Mouse (Mus musculus): ENCODE data around the gene Plekha5.

The Plekha5 gene

DNA sequence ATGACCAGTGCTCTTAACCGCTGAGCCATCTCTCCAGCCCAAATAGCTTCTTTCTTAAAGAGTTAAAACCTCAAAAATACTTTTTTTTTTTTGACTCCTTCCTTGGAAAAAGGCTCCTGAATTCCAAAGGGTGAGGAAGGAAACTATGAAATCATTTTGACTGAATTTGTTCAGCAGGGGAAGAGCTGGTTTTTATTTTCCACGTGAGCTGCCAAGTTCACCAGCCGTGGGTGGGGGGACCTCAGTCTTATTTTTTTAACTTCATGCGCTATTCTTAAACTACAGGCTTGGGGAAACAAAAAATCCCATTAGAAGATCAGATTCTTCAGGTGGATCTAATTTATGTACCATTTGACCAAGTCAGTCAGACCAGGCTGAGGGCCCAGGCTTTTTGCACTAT lies 187.4 kb downstream of the Plekha5 start:
- DNase-seq (ENCODE audit: low read depth, low spot score), result no peak

DNA sequence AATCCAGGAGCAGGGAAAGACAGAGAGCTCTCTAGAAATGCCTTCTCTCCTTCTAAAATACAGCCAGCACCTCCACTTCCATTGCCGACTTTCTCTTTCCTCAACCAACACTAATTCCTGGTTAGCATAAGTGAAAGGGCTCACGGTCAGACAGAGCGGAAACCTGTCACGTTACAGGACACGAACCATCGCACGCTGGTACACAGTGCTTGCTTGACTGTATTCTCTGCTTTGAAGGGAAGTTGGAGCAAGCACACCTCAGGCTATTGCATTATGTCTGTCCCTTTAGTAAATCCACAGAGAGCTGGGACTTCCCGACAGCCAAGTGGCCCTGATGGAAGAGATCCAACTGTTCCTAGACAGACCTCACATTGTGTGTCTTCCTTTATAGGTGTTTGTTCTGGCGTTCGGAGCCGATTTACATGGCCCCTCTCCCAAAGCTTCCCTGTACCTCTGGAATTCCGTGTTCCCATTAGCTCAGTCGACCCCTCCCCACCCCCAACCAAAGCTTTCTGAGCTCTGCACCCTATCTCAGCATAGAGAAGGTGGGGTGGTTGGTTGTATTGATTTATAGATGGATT lies 188.1 kb downstream of the Plekha5 start:
- DNase-seq (ENCODE audit: low read depth, low spot score), result no peak

DNA sequence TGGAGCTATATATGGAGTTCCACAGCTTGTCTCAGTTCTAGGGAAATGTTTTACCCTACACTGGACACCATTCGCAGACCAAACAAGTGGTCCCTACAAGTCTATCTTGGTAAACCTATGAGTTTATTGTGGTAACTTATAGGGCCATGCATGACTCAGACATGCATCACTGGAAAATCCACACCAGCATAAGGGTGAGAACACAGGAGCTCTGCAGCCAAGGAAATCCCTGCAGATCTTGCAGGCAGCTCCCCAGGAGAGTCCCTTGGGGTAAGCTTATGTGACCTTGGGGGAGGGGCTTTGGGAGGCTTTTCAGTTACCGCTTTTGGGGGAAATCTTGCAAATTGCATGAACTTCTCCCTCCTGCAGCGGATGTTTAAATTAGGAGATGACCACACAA lies 190.0 kb downstream of the Plekha5 start:
- no peak for DNase-seq (ENCODE audit: low read depth, low spot score)

DNA sequence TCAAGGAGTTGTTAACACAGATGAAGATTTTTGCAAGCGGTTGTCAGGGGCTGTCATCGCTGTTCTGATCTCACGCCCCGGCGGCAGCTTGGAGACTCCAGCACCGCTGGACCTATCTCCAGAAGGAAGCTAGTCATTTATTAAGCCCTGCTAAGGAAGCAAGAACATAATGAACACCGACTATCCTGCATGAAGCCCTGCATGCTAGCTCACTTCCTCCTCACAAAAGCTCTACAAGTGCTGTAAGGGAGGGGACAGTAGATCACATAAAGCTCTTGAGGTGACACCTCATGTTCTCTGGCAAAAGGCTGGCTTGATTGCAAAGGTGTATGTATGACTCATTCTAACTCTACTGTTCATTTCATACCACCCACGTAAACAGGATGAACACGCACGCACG lies 190.9 kb downstream of the Plekha5 start:
- no peak for DNase-seq (ENCODE audit: low read depth, low spot score)

DNA sequence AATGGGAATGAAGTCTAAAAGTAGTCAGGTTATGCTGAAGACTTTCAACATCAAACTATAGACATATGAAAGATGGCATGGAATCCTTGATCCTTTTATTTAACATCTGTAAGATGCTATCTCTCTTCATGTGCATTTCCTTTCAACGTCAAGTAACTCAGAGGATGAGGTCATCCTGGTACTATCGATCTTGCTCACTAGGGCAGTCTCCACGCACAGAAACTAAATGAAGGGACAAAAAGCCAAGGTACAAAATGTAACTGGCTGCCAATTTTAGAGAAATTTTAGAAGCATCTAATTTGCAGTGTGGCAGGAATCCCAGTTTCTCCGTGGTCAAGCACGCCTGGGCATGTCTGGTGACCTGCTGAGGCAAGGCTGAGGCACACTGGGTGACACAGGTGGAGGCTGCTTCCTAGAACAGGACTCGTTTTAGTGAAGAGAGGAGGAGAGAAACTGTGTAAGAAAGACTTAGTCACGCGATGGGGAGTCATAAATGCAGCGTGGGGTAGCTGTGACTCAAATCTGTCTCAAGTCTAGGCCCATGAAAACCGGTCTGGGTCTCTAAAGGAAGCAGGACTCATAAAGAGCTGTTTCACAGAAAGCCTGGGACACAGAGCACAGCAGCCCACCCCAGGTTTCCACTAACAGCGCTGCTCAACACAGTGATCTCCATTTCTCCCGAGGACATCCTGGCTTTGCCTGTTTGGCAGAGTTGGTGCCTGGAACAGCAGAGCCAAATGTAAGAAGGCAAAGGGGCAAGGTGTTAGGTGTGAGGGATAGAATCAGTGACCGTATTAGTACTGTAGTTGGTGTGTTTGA lies 196.9 kb downstream of the Plekha5 start:
- DNase-seq (ENCODE audit: low read depth, low spot score), result no peak

DNA sequence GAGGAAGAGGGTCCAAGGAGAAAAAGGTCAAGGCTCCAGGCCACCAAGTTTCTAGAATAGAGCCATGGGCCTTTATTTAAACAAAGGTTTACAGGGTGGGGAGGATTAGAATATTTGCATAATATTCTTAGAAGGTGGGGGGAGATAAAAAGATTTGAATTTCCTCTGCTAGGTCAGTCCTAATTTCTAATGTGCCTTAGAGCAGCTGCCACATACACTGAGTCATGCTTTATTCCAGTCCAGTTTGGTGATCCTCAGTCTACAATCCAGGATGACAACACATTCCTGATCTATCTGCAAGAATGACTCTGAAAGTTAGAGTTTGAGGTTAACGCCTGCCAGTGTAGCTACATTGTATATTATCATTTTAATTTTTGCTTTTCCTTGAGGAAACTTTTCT lies 197.8 kb downstream of the Plekha5 start:
- no peak for DNase-seq (ENCODE audit: low read depth, low spot score)

DNA sequence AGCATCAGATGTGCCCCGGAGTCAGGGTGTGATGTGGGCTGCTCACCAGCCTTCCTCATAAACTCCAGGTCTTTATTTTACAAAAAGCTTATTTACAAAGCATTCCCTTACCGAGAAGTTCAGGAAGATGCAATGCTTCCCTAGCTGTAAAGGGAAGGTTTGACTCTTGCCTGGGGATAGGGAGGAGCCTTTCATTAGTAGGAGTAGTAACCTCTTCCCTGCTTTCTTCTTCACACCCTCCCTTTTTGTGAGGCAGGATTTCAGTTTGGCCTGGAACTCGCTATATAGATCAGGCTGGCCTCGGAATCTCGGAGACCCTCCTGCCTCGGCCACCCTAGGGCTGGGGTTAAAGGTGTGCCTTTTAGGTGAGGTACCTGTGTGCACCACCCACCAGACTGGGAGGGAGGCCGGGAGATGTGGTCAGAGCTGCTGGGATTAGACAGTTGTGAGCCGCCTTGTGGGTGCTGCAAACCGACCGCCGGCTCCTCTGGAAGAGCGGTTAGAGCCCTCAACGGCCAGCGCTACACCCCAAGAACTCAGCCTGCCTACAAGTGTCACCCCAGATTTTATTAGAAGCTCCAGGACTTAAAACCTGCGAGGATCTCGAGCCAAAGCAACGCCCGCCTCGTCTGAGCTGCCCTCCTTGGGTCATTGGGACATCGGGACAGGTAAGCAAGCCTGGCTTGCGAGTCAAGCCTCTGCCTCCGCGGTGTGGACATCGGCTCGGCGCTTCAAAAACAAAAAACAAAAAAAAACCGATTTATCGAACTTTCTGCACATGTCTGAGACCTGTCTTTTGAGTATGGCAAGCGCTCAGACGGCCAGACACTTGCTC lies 198.8 kb downstream of the Plekha5 start, which contains the start of gene Aebp2:
Gene Aebp2 (plus strand): TSS at position 273 of the 835 bp plus-strand sequence.
- no peak for DNase-seq (ENCODE audit: low read depth, low spot score)

DNA sequence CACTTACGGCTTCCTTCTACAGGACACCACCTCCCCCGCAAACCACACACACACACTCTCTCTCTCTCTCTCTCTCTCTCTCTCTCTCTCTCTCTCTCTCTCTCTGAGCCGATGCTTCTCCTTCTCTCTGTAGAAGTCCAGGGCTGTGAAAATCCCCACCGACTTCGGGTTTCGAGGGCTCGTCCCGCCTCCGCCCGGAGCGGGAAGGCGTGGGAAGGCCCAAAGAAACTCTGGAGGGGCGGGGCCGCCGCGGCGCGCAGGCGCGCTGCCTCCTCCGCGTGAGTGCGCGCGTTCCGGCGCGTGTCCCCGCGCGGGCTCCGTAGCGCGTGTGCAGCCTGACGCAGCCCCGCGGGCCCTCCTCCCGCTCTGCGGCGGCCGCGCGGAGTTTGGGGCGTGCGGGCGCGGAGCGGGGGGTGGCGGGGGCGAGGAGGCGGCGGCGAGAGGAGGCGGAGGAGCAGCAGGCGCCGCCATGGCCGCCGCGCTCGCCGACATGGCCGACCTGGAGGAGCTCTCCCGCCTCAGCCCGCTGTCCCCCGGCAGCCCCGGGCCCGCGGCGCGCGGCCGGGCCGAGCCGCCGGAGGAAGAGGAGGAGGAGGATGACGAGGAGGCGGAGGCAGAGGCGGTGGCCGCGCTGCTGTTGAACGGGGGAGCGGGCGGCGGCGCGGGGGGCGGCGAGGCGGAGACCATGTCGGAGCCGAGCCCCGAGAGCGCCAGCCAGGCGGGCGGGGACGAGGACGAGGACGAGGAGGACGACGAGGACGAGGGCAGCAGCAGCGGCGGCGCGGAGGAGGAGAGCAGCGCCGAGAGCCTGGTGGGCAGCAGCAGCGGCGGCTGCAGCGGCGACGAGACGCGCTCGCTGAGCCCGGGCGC lies 199.6 kb downstream of the Plekha5 start:
- peak; percentile 78 for DNase-seq (ENCODE audit: low read depth, low spot score)

DNA sequence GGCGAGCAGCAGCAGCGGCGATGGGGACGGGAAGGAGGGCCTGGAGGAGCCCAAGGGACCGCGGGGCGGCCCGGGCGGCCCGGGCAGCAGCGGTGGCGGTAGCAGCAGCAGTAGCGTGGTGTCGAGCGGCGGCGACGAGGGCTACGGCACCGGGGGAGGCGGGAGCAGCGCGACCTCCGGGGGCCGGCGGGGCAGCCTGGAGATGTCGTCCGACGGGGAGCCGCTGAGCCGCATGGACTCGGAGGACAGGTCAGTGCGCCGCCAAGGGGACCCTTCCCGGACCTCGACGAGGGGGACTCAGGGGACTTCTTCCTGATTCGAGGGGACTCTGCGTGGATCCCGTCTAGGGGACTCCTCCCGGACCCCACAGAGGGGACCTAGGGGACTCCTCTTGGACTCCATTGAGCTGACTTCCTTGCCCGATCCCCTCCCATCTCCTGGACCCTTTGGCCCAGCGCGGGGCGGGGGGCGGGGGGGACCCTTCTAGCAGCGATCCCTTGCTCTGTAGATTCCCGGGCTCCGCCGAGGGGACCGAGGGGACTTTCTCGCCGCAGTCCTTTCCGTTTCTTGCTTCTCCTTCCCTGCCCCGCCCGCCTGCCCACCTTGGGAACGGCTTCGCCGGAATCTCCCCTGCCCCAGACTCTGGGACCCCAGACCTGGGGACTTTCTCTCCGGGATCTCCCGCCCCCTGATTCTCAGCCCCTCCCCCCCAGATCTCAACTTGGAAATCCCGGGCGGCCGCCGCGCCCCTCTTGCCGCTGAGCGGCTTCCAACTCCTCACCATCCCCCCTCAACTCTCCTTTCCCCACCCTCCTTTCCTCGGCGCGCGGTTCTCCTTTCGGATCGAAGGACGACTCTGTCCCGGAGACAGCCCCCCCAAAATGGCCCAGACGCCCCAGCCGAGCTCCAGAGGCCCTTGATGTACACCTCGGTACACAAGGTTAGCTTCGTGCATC lies 200.5 kb downstream of the Plekha5 start:
- no peak for DNase-seq (ENCODE audit: low read depth, low spot score)

DNA sequence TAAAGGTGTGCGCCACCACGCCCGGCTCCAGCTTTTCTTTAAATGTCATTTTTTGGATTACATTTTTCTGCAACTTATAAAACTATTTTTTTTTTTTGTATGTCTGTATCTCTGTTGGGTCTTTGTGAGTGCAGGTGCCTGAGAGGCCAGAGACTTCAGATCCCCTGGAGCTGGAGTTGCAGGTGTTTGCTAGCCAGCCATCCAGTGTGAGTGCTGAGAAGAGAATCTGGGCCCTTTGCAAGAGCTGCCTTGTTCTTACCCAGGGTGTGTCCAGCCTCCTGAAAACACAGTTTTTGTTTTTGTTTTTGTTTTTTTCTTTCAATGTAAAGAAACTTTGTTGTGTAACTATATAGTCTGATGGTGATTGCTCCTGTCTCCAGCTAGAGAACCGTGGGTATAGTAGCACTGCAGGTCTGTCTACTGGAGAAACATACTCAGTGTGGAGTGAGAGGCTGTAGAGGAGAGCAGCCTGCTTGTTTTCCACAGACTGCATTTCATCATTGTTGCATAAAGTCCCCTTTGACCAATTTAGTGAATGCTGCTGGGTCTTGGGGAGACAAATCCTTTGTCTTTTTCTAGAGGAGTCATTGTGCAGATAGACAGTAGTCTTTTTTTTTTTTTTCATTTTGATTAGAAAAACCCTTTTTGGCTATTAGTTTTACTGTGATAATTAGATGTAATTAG lies 205.5 kb downstream of the Plekha5 start:
- no peak for DNase-seq (ENCODE audit: low read depth, low spot score)

DNA sequence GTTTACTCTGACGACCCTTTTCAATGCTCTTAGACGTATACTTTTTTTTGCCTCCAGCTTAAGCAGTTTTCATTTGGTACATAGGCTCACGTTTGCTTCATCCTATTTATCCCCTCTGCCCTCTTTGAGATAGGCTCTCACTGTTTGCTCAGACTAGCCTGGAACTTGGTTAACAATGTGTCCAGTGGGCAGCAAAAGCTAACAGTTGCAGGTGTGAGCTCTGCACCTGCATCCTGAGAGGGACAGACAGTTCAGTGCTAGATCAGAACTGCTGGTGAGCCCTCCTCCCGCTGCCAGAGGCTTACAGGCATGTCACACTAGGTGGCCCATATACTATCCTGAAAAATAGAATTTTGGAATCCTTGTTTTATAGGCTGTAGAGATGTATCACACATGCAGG lies 206.5 kb downstream of the Plekha5 start:
- no peak for DNase-seq (ENCODE audit: low read depth, low spot score)

DNA sequence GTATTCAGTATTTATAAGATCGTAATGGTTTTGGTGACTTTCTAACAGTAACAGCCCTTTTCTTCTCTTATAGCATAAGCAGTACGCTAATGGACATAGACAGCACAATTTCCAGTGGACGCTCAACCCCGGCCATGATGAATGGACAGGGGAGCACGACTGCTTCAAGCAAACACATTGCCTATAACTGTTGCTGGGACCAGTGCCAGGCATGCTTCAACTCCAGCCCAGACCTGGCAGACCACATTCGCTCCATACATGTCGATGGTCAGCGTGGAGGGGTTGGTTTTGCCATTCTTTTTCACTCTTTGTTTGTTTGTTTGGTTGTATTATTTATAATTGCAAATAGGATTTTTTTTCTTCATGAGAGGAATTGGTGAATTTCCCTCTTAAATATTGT lies 209.8 kb downstream of the Plekha5 start:
- no peak for DNase-seq (ENCODE audit: low read depth, low spot score)

DNA sequence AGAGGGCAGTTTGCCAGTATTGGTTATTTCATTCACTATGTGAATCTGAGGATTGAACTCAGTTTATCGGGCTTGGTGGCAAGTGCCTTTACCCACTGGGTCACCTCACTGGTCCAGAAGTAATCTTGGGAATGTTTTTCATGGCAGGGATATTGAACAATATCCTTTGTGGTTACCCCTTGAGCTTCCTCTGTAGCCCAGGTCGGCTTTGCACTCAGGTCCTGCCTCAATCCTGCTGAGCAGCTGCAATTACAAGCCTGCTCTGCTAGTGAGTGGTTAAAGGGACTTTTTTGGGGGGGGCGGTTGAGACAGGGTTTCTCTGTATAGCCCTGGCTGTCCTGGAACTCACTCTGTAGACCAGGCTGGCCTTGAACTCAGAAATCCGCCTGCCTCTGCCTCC lies 212.4 kb downstream of the Plekha5 start:
- DNase-seq (ENCODE audit: low read depth, low spot score), result no peak

DNA sequence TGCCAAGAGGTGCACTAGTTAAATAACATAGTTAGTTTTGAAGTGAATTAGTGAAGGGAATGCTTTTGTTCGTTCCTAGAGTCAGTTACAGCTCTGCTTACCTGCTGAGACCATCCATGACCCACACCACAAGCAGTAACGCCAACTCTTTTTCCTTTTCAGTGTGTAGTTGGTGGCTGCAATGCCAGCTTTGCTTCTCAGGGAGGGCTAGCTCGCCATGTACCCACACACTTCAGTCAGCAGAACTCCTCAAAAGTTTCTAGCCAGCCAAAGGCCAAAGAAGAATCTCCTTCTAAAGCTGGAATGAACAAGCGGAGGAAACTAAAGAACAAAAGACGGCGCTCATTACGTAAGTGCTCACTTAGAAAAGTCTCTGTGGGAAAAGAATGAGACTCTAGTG lies 218.2 kb downstream of the Plekha5 start:
- no peak for DNase-seq (ENCODE audit: low read depth, low spot score)

DNA sequence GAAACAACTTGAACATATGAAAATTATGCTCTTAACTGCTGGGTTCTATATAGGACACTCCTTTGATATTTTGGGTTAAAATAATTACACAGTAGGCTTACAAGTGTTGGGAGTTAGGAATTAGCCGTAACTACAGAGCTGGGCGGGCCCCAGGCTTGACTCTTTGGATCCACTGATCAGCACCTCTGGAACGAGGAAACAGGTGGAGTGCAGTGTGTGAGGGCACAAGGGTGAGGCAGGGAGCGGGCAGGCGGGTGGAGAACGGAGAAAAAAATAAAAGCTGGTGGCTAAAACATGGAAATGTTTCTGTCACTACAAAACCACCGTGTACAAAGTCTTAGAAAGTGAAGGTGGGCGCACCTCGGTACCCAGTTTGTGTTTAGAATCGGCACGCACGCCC lies 218.8 kb downstream of the Plekha5 start:
- DNase-seq (ENCODE audit: low read depth, low spot score), result no peak

DNA sequence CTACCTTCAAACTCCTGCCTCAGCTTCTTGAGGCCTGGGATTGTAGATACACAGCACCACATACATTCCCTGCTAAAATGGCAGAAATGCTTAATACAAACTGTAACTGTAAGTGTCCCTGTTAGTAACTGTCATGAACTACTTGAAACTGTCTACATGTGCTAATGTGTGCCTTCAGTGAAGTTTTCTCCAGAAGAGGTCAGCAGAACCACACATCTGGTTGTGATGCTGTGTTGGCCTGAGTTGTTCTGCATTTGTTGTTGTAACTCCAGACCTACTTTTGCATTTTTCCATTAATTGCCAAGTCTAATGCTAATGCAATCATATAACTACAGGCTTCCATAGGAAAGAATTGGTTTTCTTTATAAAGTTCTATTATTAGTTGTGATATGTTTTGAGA lies 222.1 kb downstream of the Plekha5 start:
- DNase-seq (ENCODE audit: low read depth, low spot score), result no peak

All from telencephalon, adult 2 months (tissue).